Mouse (Mus musculus) myocyte (in vitro differentiated cells): Measurements from ENCODE around the gene Samsn1.

Experiments used
- CEBPB ChIP-seq: IDR thresholded peaks from 2 replicates; pipeline ENCODE4 v1.6.1; 2011; ENCODE audit warnings: mild to moderate bottlenecking, moderate library complexity; ENCODE audit not compliant: poor library complexity, insufficient read depth, severe bottlenecking
- E2F4 ChIP-seq: IDR thresholded peaks from one replicate; pipeline ENCODE4 v1.6.1; 2011; ENCODE audit warnings: mild to moderate bottlenecking, control low read depth, moderate library complexity; ENCODE audit not compliant: insufficient read depth
- MAX ChIP-seq: IDR thresholded peaks from one replicate; pipeline ENCODE4 v1.6.1; 2011; ENCODE audit warnings: low read depth, mild to moderate bottlenecking, control low read depth
- MYOD1 ChIP-seq, 3 experiments: IDR thresholded peaks; one replicate each; pipeline ENCODE4 v1.6.1; 2011; ENCODE audit warnings: control low read depth in 2 of 3, low read depth in 2 of 3, mild to moderate bottlenecking in 2 of 3, moderate library complexity in 1 of 3; ENCODE audit not compliant: insufficient read length in 2 of 3, control insufficient read depth in 1 of 3
- MYOG ChIP-seq, 3 experiments: IDR thresholded peaks; one replicate each; pipeline ENCODE4 v1.6.1; 2011; ENCODE audit warnings: control low read depth in 2 of 3, low read depth in 2 of 3, mild to moderate bottlenecking in 2 of 3; ENCODE audit not compliant: insufficient read length in 2 of 3, control insufficient read depth in 1 of 3, insufficient read depth in 1 of 3
- POLR2A ChIP-seq: IDR thresholded peaks from one replicate; pipeline ENCODE4 v1.6.1; 2011; ENCODE audit warnings: low read depth, mild to moderate bottlenecking, control low read depth, moderate library complexity; ENCODE audit not compliant: insufficient read length
- POLR2AphosphoS2 ChIP-seq: IDR thresholded peaks from one replicate; pipeline ENCODE4 v1.6.1; 2011; ENCODE audit warnings: low read depth, control low read depth; ENCODE audit not compliant: insufficient read length
- REST ChIP-seq: IDR thresholded peaks from one replicate; pipeline ENCODE4 v1.6.1; 2011; ENCODE audit warnings: mild to moderate bottlenecking, control low read depth, moderate library complexity; ENCODE audit not compliant: insufficient read depth, insufficient read length
- SRF ChIP-seq: IDR thresholded peaks from one replicate; pipeline ENCODE4 v1.6.1; 2011; ENCODE audit warnings: low read depth; ENCODE audit not compliant: control insufficient read depth, insufficient read length
- TCF12 ChIP-seq: IDR thresholded peaks from one replicate; pipeline ENCODE4 v1.6.1; 2011; ENCODE audit warnings: mild to moderate bottlenecking, control low read depth; ENCODE audit not compliant: poor library complexity, insufficient read depth, severe bottlenecking
- TCF3 ChIP-seq: IDR thresholded peaks from one replicate; pipeline ENCODE4 v1.6.1; 2011; ENCODE audit warnings: low read depth, control low read depth; ENCODE audit not compliant: insufficient read length
- USF1 ChIP-seq: IDR thresholded peaks from one replicate; pipeline ENCODE4 v1.6.1; 2011; ENCODE audit warnings: low read depth, mild to moderate bottlenecking, control low read depth, moderate library complexity

GRCm38 (mm10) chr16:76066082-76066635, 44.1 kb upstream of the Samsn1 start:
- no peak for TF ChIP-seq CEBPB
- TF ChIP-seq E2F4: no peak
- TF ChIP-seq TCF12: no peak
- TF ChIP-seq USF1: no peak
- TF ChIP-seq MYOD1 (IDR thresholded peaks at IDR 0.05; ENCODE audit: control insufficient read depth in 1 of 3, insufficient read length in 2 of 3, low read depth in 2 of 3): no peak
- no peak for TF ChIP-seq POLR2A
- no peak for TF ChIP-seq POLR2AphosphoS2
- TF ChIP-seq SRF: no peak
- no peak for TF ChIP-seq MAX
- TF ChIP-seq TCF3: no peak
- TF ChIP-seq REST: no peak
- TF ChIP-seq MYOG (IDR thresholded peaks at IDR 0.05; ENCODE audit: control insufficient read depth in 1 of 3, insufficient read depth in 1 of 3, insufficient read length in 2 of 3, low read depth in 2 of 3): no peak
